Mouse (Mus musculus): Measurements from ENCODE around the gene Bex2.

GRCm38 (mm10) chrX:136043726-136044125 lies 24.3 kb downstream of the Bex2 start:
- no peak for TF ChIP-seq CTCF (IDR thresholded peaks at IDR 0.05; ENCODE audit: low read depth)
- TF ChIP-seq EP300 (optimal IDR thresholded peaks at IDR 0.05) = no peak
